Mouse (Mus musculus): ENCODE results near the gene Prmt8. TPM values are rescaled to one million over a fixed set of nuclear protein-coding genes. Genes with fewer than 3 reads are reported as not detected.

The Prmt8 gene
- polyA plus RNA-seq, 1 experiment from 2014 or later = not detected

DNA sequence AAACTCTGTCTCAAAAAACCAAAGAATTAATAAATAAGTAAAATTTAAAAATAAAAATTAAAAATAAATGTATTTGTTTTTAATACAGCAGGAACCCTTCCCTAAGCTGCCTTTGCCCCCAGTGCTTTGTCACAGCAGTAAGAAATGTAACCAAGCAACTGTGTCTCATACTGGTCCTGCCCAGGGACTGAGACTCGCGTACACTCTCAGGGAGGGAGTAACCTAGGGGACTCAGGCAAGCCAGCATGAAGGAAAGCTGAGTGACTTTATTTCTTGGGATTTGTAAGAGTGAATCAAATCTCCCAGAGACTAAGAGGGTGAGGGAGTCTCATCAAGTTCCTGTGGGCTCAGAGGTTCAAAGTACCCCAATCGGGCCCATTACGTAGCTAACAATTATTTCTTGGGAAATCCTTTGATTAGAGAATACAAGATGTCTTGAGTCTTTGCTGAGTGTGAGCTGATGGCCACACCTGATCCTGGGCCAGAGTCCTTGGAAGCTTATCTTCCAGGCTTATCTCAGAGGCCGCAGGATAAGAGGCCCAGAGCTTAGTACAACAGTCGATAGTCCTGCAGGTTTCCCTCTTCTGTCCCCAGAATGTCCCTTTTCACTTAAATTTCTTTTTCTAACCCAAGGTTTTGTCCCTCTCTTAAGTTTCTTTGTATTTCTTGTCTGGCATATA, 82.0 kb downstream of the Prmt8 start:
- Histone ChIP-seq H3K27ac (replicated peaks) (no peak overlapping the region), H3K9me3 (replicated peaks) (no peaks in the 10 kb centered on the region), H3K36me3 (replicated peaks) (no peaks in the 10 kb centered on the region), H3K27me3 (no peaks in the 10 kb centered on the region), H3K9ac (no peak overlapping the region), H3K4me1 (replicated peaks) (no peaks in the 10 kb centered on the region), H3K4me3 (replicated peaks) (no peak overlapping the region), H3K4me2 (no peak overlapping the region)
- ATAC-seq (ENCODE audit: insufficient read depth) = no peak
- WGBS (ENCODE audit: insufficient replicate concordance) = 69% methylated on average over 6 of the region's 6 CpGs

DNA sequence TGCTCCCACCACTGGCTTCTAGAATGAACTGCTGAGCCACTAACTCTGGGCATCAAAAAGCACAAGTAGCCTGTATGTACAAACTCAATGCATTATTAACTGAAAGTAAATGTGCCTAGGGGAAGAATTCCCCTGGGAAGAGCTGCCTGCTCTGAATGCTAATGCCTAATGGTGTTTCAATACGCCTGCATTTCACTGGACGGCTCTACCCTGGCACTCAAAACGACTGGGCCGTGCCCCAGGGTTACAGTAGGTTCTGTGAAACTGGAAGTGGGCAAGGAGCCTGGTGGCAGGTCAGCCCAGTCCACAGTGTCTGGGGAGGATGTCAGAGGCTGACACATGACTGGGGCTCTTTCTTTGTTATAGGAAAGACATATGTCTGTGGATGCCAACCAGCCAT, 84.3 kb downstream of the Prmt8 start:
- H3K4me3 ChIP-seq (replicated peaks) = no peak overlapping the region
- H3K4me2 ChIP-seq = no peak overlapping the region
- ATAC-seq (ENCODE audit: insufficient read depth) = no peak
- H3K27me3 ChIP-seq = no peaks in the 10 kb centered on the region
- no peak overlapping the region for H3K9ac ChIP-seq
- no peaks in the 10 kb centered on the region for H3K4me1 ChIP-seq (replicated peaks)
- WGBS (ENCODE audit: insufficient replicate concordance) = 42% methylated on average over 4 of the region's 4 CpGs
- H3K36me3 ChIP-seq (replicated peaks) = no peaks in the 10 kb centered on the region
- no peaks in the 10 kb centered on the region for H3K9me3 ChIP-seq (replicated peaks)
- H3K27ac ChIP-seq (replicated peaks) = no peak overlapping the region

DNA sequence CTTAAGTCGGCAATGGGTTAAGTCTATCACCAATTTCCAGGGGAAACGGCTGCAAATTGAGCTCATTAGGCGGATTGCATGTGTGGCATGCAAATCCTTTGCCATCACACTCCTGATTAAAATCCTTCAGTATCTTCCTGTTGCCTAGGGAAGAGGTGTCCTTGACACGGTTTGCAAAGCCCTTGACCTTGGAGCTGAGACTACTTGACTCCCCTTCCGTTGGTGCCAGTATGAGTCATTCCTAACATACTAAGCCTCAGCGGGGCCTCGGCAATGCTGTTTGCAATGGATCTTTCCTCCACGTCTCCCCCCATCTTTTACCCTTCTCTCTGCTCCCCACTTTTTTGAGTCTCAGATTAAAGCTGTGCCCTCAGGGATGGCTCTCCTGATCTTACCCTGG, 85.7 kb downstream of the Prmt8 start:
- Histone ChIP-seq H3K27ac (replicated peaks) (no peak overlapping the region), H3K4me3 (replicated peaks) (no peak overlapping the region), H3K9ac (no peak overlapping the region), H3K4me1 (replicated peaks) (no peaks in the 10 kb centered on the region), H3K9me3 (replicated peaks) (no peaks in the 10 kb centered on the region), H3K27me3 (no peaks in the 10 kb centered on the region), H3K36me3 (replicated peaks) (no peaks in the 10 kb centered on the region), H3K4me2 (no peak overlapping the region)
- 47% methylated on average over 8 of the region's 8 CpGs for WGBS (ENCODE audit: insufficient replicate concordance)
- ATAC-seq (ENCODE audit: insufficient read depth) = no peak

DNA sequence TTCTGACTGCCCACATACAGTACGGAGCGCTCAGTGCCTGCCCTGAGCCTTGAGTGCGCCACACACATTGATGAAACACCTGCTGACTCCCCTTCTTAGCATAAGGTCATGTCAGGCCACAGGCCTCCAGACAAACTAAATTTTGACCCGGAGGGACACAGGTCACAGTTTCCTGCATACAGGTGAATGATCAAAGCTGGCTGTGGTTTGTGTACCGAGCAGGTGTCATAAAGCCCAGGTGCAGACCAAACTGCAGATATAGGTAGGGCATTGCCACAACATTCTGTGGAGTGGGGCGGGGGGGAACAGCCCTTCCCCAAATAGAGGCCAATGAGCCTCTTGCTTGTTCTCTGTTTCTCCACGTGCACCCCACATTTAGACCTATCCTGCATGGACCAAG, 88.5 kb downstream of the Prmt8 start:
- ATAC-seq (ENCODE audit: insufficient read depth) = no peak
- Histone ChIP-seq H3K9me3 (replicated peaks) (no peaks in the 10 kb centered on the region), H3K4me3 (replicated peaks) (no peak overlapping the region), H3K9ac (no peak overlapping the region), H3K4me2 (no peak overlapping the region), H3K27ac (replicated peaks) (no peak overlapping the region), H3K36me3 (replicated peaks) (no peaks in the 10 kb centered on the region), H3K27me3 (no peaks in the 10 kb centered on the region), H3K4me1 (replicated peaks) (no peaks in the 10 kb centered on the region)
- 65% methylated on average over 7 of the region's 7 CpGs for WGBS (ENCODE audit: insufficient replicate concordance)

DNA sequence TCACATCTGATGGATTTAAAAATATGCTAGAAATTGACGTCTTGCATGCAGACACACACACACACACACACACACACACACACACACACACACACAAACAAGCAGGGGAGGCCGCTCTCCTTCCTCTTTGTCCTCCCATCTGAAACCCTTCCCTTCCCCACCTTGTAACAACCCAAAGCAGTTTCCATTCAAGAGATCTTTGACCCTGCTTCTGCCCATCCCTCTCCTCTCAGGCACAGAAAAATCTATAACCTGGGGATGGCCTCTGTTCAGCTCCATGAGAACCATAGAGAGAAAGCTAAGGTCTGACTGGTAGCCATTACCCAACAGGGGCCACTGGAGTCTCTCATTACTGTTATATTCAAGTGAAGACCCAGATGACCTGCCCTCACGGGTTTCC, 90.3 kb downstream of the Prmt8 start:
- no peaks in the 10 kb centered on the region for H3K36me3 ChIP-seq (replicated peaks)
- no peak overlapping the region for H3K27ac ChIP-seq (replicated peaks)
- no peak overlapping the region for H3K9ac ChIP-seq
- no peaks in the 10 kb centered on the region for H3K9me3 ChIP-seq (replicated peaks)
- no peaks in the 10 kb centered on the region for H3K27me3 ChIP-seq
- no peaks in the 10 kb centered on the region for H3K4me1 ChIP-seq (replicated peaks)
- ATAC-seq (ENCODE audit: insufficient read depth) = no peak
- WGBS (ENCODE audit: insufficient replicate concordance) = 45% methylated on average over 3 of the region's 3 CpGs
- no peak overlapping the region for H3K4me2 ChIP-seq
- H3K4me3 ChIP-seq (replicated peaks) = no peak overlapping the region

DNA sequence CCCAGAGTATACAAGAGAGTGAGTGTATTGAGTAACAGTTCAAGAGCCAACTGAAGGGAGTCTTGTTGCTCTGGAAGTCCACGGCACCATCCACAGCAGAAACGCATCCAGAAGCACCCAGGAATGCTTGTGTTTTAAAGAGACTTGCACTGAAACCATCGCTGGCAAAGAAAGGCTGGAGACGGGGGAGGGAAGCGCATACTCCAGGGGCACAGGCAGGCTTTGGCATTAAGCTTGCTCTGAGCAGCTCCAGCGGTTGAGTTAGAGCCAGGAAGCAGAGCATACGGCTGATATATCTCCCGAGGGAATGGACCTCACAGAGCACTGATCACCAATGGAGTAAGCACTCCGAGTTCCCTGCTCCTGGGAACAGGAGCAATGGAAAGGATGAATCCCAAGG, 91.0 kb downstream of the Prmt8 start:
- H3K4me1 ChIP-seq (replicated peaks) = no peaks in the 10 kb centered on the region
- ATAC-seq (ENCODE audit: insufficient read depth) = no peak
- no peaks in the 10 kb centered on the region for H3K27me3 ChIP-seq
- no peaks in the 10 kb centered on the region for H3K9me3 ChIP-seq (replicated peaks)
- H3K4me3 ChIP-seq (replicated peaks) = no peak overlapping the region
- no peak overlapping the region for H3K9ac ChIP-seq
- no peak overlapping the region for H3K27ac ChIP-seq (replicated peaks)
- no peaks in the 10 kb centered on the region for H3K36me3 ChIP-seq (replicated peaks)
- WGBS (ENCODE audit: insufficient replicate concordance) = 56% methylated on average over 9 of the region's 9 CpGs
- no peak overlapping the region for H3K4me2 ChIP-seq

DNA sequence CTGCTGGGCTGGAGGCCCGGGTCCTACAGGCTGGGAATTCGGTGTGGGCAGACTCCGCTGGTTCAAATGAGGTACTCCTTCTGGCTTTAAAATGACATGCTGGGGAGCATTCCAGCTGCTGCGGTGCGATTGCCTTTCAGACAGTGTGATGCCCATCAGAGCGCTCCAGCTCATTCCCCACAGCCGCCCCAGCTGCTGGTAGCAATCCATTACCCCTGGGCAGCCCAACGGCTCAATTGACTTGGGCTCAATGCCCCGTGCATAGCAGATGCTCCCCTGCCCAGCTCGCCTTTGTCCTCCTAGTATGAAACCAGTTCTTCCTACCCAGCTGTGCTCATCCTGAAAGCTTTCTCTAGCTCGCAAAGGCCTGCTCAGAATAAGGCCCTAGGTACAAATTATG, 92.4 kb downstream of the Prmt8 start:
- Histone ChIP-seq H3K4me1 (replicated peaks) (no peaks in the 10 kb centered on the region), H3K36me3 (replicated peaks) (no peaks in the 10 kb centered on the region), H3K9me3 (replicated peaks) (no peaks in the 10 kb centered on the region), H3K27me3 (no peaks in the 10 kb centered on the region), H3K4me2 (no peak overlapping the region), H3K9ac (no peak overlapping the region), H3K27ac (replicated peaks) (no peak overlapping the region), H3K4me3 (replicated peaks) (no peak overlapping the region)
- 67% methylated on average over 11 of the region's 11 CpGs for WGBS (ENCODE audit: insufficient replicate concordance)
- ATAC-seq (ENCODE audit: insufficient read depth) = no peak

DNA sequence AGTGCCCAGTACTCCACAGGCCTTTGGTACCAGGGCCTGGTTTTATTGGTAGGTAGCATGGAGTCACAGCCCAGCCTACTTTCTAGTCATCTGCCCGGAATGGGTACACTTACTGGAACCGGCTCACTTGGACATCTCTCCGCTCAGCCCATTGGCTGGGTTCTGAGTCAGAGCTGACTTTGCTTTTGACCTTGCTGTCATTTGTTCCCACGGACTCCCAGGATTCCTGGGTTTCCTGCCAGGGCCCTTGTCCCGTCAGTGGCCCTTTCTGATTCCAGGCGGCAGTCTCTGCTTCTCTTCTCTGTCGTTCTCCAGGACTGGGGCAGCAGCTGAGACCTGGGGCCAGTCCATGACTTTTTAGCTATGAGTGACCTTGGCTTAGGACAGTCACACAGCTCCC, 97.2 kb downstream of the Prmt8 start:
- Histone ChIP-seq H3K27ac (replicated peaks) (no peak overlapping the region), H3K27me3 (no peaks in the 10 kb centered on the region), H3K4me2 (no peak overlapping the region), H3K36me3 (replicated peaks) (no peaks in the 10 kb centered on the region), H3K9me3 (replicated peaks) (no peaks in the 10 kb centered on the region), H3K9ac (no peak overlapping the region), H3K4me3 (replicated peaks) (no peak overlapping the region), H3K4me1 (replicated peaks) (no peaks in the 10 kb centered on the region)
- no peak for ATAC-seq (ENCODE audit: insufficient read depth)
- WGBS (ENCODE audit: insufficient replicate concordance) = 61% methylated on average over 7 of the region's 7 CpGs

DNA sequence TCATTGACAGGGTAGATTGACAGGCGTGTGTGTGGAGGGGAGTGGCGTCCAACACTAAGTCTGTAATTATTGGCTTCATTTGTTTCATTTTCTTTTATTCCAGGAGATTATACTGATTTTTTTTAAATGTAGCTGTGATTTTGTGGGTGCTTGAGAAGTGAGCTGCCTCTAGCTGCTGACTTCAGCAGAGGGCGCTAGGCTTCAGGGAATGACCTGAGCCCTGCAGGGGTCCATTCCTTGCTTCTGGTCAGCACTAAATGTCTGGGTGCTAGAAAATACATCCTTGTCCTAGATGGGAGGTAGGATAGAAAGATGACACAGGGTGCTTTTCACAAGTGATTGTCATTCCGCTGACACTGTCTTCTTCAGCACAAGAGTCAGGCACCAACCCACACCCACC, 99.2 kb downstream of the Prmt8 start:
- ATAC-seq (ENCODE audit: insufficient read depth) = no peak
- Histone ChIP-seq H3K9ac (no peak overlapping the region), H3K4me2 (no peak overlapping the region), H3K36me3 (replicated peaks) (no peaks in the 10 kb centered on the region), H3K27me3 (no peaks in the 10 kb centered on the region), H3K4me1 (replicated peaks) (no peaks in the 10 kb centered on the region), H3K27ac (replicated peaks) (no peak overlapping the region), H3K9me3 (replicated peaks) (no peaks in the 10 kb centered on the region), H3K4me3 (replicated peaks) (no peak overlapping the region)
- WGBS (ENCODE audit: insufficient replicate concordance) = 64% methylated on average over 4 of the region's 4 CpGs

DNA sequence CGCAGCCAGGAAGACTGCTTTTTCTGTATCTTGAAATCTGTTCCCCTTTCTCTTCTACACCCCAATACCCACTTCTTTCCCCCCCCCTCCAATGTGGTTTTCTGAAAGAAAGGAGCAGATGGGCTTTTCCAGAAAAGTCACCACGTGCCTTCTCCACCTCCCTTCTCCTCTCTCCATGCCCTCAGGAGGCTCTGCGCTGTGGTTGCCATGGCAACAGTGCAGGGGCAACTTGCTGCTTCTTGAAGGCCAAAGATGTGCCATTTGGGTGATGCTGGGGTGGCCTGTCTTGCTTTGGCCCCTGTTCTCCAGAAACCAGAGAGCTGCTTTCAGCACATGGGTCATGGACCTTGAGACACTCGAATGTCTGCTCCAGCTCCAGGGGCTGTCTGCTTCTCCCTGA, 100.0 kb downstream of the Prmt8 start:
- no peak overlapping the region for H3K9ac ChIP-seq
- H3K27ac ChIP-seq (replicated peaks) = no peak overlapping the region
- ATAC-seq (ENCODE audit: insufficient read depth) = no peak
- H3K4me1 ChIP-seq (replicated peaks) = no peaks in the 10 kb centered on the region
- H3K9me3 ChIP-seq (replicated peaks) = no peaks in the 10 kb centered on the region
- H3K4me3 ChIP-seq (replicated peaks) = no peak overlapping the region
- H3K27me3 ChIP-seq = no peaks in the 10 kb centered on the region
- no peak overlapping the region for H3K4me2 ChIP-seq
- H3K36me3 ChIP-seq (replicated peaks) = no peaks in the 10 kb centered on the region
- WGBS (ENCODE audit: insufficient replicate concordance) = 65% methylated on average over 4 of the region's 4 CpGs

DNA sequence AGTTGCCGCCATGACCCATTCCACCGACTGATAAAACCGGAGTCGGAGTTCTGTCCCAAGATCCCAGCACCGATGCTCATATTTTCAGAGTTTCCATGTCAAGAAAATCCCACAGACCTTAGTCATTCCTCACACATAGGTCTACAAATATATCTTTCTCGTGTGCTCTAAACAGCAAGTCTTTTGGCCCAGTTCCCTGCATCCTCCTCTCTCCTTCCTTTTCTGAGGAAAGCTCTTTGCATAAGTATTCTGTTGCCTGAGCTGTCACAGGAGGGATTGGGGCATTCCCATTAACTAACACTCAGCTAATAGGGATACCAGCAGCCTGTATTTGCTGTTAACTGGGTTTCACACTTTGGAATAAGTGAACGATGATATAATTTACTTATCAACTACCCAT, 106.0 kb downstream of the Prmt8 start:
- Histone ChIP-seq H3K9me3 (replicated peaks) (no peaks in the 10 kb centered on the region), H3K4me1 (replicated peaks) (no peaks in the 10 kb centered on the region), H3K36me3 (replicated peaks) (no peaks in the 10 kb centered on the region), H3K4me2 (no peak overlapping the region), H3K9ac (no peak overlapping the region), H3K4me3 (replicated peaks) (no peak overlapping the region), H3K27me3 (no peaks in the 10 kb centered on the region), H3K27ac (replicated peaks) (no peak overlapping the region)
- ATAC-seq (ENCODE audit: insufficient read depth) = no peak
- 66% methylated on average over 7 of the region's 7 CpGs for WGBS (ENCODE audit: insufficient replicate concordance)

DNA sequence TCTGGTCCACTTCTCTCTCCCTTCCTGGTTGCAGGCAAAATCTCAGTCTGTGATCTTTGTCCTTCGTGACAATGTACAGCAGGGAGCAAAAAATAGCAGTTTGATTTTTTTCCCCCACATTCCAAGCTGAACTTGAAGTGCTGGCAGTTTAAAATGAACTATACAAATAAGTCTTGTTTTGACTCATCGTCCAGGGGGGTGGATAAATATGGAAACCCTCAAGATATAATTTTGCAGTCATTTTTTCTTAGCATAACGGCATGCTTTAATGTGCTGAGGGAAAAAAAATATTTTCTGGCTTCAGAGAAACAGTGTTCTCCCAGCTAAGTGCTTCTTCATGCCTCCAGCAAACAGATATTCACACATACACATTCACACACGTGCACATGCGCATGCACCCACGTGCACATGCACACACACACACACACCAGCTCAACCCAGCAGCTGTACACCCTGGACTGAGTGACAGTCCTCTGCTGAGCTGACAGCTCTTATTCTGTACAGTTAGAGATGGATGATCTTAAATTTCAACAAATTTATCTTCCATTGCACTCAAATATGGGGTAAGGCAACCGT, 107.5 kb downstream of the Prmt8 start:
- WGBS (ENCODE audit: insufficient replicate concordance) = 66% methylated on average over 7 of the region's 7 CpGs
- H3K9ac ChIP-seq = no peak overlapping the region
- no peak overlapping the region for H3K4me3 ChIP-seq (replicated peaks)
- no peak for ATAC-seq (ENCODE audit: insufficient read depth)
- H3K4me2 ChIP-seq = no peak overlapping the region
- H3K27ac ChIP-seq (replicated peaks) = no peak overlapping the region
- no peaks in the 10 kb centered on the region for H3K27me3 ChIP-seq
- no peaks in the 10 kb centered on the region for H3K9me3 ChIP-seq (replicated peaks)
- no peaks in the 10 kb centered on the region for H3K36me3 ChIP-seq (replicated peaks)
- H3K4me1 ChIP-seq (replicated peaks) = no peaks in the 10 kb centered on the region
